Mouse (Mus musculus) spleen, adult 2 months (tissue): ENCODE data around the gene Galnt6. TPM values are rescaled to one million over a fixed set of nuclear protein-coding genes. Genes with fewer than 3 reads are reported as not detected.

Experiments
- DNase-seq, 2 experiments: peaks; one replicate each; pipeline versions ENCODE4 v3.0.0 to v3.0.0-alpha.2; 2012 to 2021; ENCODE audit warnings: low spot score in 2 of 2, low read depth in 1 of 2
- H3K27ac ChIP-seq: fragments of 200-500 bp; 2 replicates; pipeline ENCODE4 v1.5.1; 2012; ENCODE audit warnings: low read length, inconsistent platforms; ENCODE audit not compliant: insufficient read depth
- H3K27me3 ChIP-seq: fragments of 200-500 bp; 2 replicates; pipeline ENCODE4 v1.6.1; 2012; ENCODE audit warnings: mild to moderate bottlenecking, moderate library complexity, low read length, inconsistent platforms; ENCODE audit not compliant: control insufficient read depth, insufficient read depth
- H3K36me3 ChIP-seq: fragments of 200-500 bp; 2 replicates; pipeline ENCODE4 v1.6.1; 2012; ENCODE audit warnings: mild to moderate bottlenecking, low read length, inconsistent platforms; ENCODE audit not compliant: control insufficient read depth, insufficient read depth
- H3K4me1 ChIP-seq: fragments of 200-500 bp; 2 replicates; pipeline ENCODE4 v1.6.1; 2011; ENCODE audit warnings: inconsistent platforms; ENCODE audit not compliant: control insufficient read depth, insufficient read depth, insufficient read length
- H3K4me3 ChIP-seq: fragments of 200-500 bp; 2 replicates; pipeline ENCODE4 v1.5.1; 2011; ENCODE audit warnings: mild to moderate bottlenecking, inconsistent platforms; ENCODE audit not compliant: insufficient read depth, insufficient read length; ENCODE audit errors: extremely low read depth
- CTCF ChIP-seq: fragments of 200-500 bp; IDR thresholded peaks from 2 replicates; pipeline ENCODE4 v1.5.1; 2011; ENCODE audit warnings: mild to moderate bottlenecking, inconsistent platforms; ENCODE audit not compliant: insufficient read depth, insufficient read length, insufficient replicate concordance; ENCODE audit errors: extremely low read depth
- POLR2A ChIP-seq: fragments of 200-500 bp; IDR thresholded peaks from 2 replicates; pipeline ENCODE4 v1.6.1; 2011; ENCODE audit warnings: low read depth, low read length, inconsistent platforms
- WGBS: fragments of 180-500 bp; shearing (Covaris S2); methylation state at CpG from one replicate; pipeline ENCODE4 v1.1.7; 2018; 5-methylcytosine and 5-hydroxymethylcytosine counted together
- polyA plus RNA-seq: library from polyadenylated mRNA; depleted of rRNA; stranded (reverse); fragments of >200 nt; gene quantifications from 2 replicates; pipeline ENCODE4 v1.2.3, GENCODE M21; 2012; rRNA removed

Gene Galnt6
- polyA plus RNA-seq, 1 experiment = 13.9 TPM

GRCm38 (mm10) chr15:100646161-100646560, 83.0 kb downstream of the Galnt6 start:
- Histone ChIP-seq H3K36me3 (peaks cover 62% of the 10 kb centered on the region), H3K27me3 (no peaks in the 10 kb centered on the region), H3K4me1 (no peaks in the 10 kb centered on the region), H3K4me3 (no peak overlapping the region), H3K27ac (no peak overlapping the region)
- 92% methylated on average over 6 of the region's 6 CpGs for WGBS
- no peak for DNase-seq
- TF ChIP-seq CTCF = no peak
- no peak for TF ChIP-seq POLR2A

DNA sequence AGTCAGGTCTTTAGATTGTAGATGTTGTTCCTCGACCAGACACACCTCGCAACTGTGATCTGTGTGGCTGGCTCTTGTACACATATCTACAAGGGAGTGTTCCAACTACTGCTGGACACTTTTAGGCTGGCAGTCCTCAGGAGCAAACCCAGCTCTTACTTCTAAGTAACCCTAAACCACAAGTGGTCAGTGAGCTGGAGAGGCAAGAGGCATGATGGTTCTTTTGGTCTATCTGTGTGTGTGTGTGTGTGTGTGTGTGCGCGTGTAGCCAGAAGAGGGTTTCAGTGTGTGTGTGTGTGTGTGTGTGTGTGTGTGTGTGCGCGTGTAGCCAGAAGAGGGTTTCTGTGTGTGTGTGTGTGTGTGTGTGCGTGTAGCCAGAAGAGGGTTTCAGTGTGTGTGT, 86.7 kb downstream of the Galnt6 start:
- Histone ChIP-seq H3K27ac (no peak overlapping the region), H3K4me3 (no peak overlapping the region), H3K36me3 (peaks cover 46% of the 10 kb centered on the region), H3K4me1 (no peaks in the 10 kb centered on the region; the same call in 1 of the 2 replicates), H3K27me3 (no peaks in the 10 kb centered on the region)
- TF ChIP-seq CTCF (no peak), POLR2A (no peak)
- 92% methylated on average over 7 of the region's 7 CpGs for WGBS
- no peak for DNase-seq

Other genes with a start within 250 kb of the Galnt6 start
- gene Csrnp2, start 233.9 kb downstream of the Galnt6 start, polyA plus RNA-seq = 1.7 and 2.0 TPM in 2 replicates
- 3.8 and 4.5 TPM in 2 replicates for gene Tfcp2, start 177.4 kb downstream of the Galnt6 start, polyA plus RNA-seq
- 31.8 and 38.4 TPM in 2 replicates for gene Pou6f1, start 129.4 kb downstream of the Galnt6 start, polyA plus RNA-seq
- 612 and 971 TPM in 2 replicates for gene Dazap2, start 114.0 kb downstream of the Galnt6 start, polyA plus RNA-seq
- 29.2 and 33.1 TPM in 2 replicates for gene Smagp, start 92.4 kb downstream of the Galnt6 start, polyA plus RNA-seq
- gene Bin2, start 59.8 kb downstream of the Galnt6 start, polyA plus RNA-seq = 101 TPM in 2 replicates
- 5,688 and 5,726 TPM in 2 replicates for gene Cela1, start 41.5 kb downstream of the Galnt6 start, polyA plus RNA-seq
- gene Slc4a8, start 32.4 kb upstream of the Galnt6 start, polyA plus RNA-seq = 11.0 and 13.9 TPM in 2 replicates
- 0.35 and 0.54 TPM in 2 replicates for gene Scn8a, start 140.5 kb upstream of the Galnt6 start, polyA plus RNA-seq